Mouse (Mus musculus) forebrain, embryonic 12.5 days (tissue): Measurements from ENCODE around the gene Tmem141. TPM values are rescaled to one million over a fixed set of nuclear protein-coding genes. Genes with fewer than 3 reads are reported as not detected.

Source experiments
- ATAC-seq: fragments of 200-750 bp; cut with Nextera tagmentation; 2 replicates; pipeline ENCODE4 v1.8.0; 2017; ENCODE audit warnings: moderate TSS enrichment; ENCODE audit not compliant: low FRiP score
- H3K27ac ChIP-seq: fragments of 300-500 bp; sonication (generic); 2 replicates; pipeline ENCODE4 v1.5.1; 2016; ENCODE audit warnings: mild to moderate bottlenecking
- H3K27me3 ChIP-seq: fragments of 300-500 bp; sonication (generic); 2 replicates; pipeline ENCODE4 v1.6.1; 2016; ENCODE audit warnings: mild to moderate bottlenecking
- H3K36me3 ChIP-seq: fragments of 300-500 bp; sonication (generic); replicated peaks from 2 replicates; pipeline ENCODE4 v1.6.1; 2016; ENCODE audit warnings: mild to moderate bottlenecking
- H3K4me1 ChIP-seq: fragments of 300-500 bp; sonication (generic); 2 replicates; pipeline ENCODE4 v1.6.1; 2016
- H3K4me2 ChIP-seq: fragments of 300-500 bp; sonication (generic); 2 replicates; pipeline ENCODE4 v1.6.1; 2016; ENCODE audit warnings: mild to moderate bottlenecking, moderate library complexity
- H3K4me3 ChIP-seq: fragments of 300-500 bp; sonication (generic); replicated peaks from 2 replicates; pipeline ENCODE4 v1.5.1; 2016; ENCODE audit warnings: mild to moderate bottlenecking
- H3K9ac ChIP-seq: fragments of 300-500 bp; sonication (generic); 2 replicates; pipeline ENCODE4 v1.6.1; 2016; ENCODE audit warnings: mild to moderate bottlenecking
- H3K9me3 ChIP-seq: fragments of 300-500 bp; sonication (generic); 2 replicates; pipeline ENCODE4 v1.6.1; 2016
- WGBS: fragments of 180-500 bp; shearing (Covaris S2); methylation state at CpG from one replicate; pipeline ENCODE4 v1.1.7; 2016; 5-methylcytosine and 5-hydroxymethylcytosine counted together
- polyA plus RNA-seq: library from polyadenylated mRNA; unstranded; fragments of >200 nt; fragmentation: Nextera tagmentation; extraction: Ambion mirVana; gene quantifications from 2 replicates; pipeline ENCODE4 v1.2.1, GENCODE M21; 2016

The Tmem141 gene
- polyA plus RNA-seq, 1 experiment from 2014 or later, result 13.2 TPM

DNA sequence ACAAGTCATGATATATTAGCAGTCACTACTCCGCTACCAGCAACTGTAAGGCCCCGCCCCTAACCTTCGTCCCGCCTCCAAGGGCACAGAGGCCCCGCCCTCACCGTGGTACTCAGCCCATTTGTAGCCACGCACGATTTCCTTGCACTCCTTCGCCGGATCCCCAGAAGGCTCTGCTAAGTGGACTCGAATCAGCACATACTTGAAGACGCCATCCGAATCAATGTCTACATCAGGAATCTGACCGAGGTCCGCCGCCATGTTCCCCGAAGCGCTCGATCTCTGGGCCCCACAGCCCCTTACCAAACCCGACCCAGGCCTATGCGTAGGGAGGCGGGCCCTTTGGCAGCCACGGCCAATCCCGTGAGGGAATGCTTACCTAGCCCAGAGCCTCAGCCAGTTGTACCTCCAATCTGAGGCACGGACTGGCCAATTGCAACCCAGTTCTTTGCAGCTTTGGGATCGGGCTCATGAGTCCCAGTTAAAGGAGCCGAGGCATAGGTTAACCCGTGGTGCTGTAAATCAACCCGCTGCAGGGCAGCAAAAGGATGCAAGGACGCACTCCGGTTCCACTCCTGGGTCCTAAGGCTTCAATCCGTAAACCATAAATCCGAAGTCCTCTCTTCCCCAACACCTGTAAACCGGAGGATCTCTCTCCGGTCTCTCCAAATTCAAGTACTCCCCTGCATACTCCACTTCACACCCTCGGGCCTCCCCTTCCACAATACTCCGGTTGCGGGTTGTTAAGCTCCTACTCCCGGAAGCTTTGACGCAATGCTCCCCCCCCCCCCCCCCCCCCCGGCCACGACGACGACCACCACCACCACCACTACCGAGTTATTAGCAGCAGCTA is 47.0 kb downstream of the Tmem141 start, which contains the start of the genes Mamdc4 and Phpt1:
Gene Mamdc4, minus strand, starts transcription at position 267 of the 853 bp plus-strand sequence.
Gene Phpt1, minus strand, starts transcription at position 646 of the 853 bp plus-strand sequence.
- peaks cover 43% of the 10 kb centered on the region for H3K27me3 ChIP-seq
- peak within 1 kb of the TSS; percentile 74 for H3K4me2 ChIP-seq
- peak within 1 kb of the TSS; percentile 85 for H3K27ac ChIP-seq
- ATAC-seq, result peak; percentile 98
- H3K36me3 ChIP-seq, result peaks cover 21% of the 10 kb centered on the region
- no peaks in the 10 kb centered on the region for H3K9me3 ChIP-seq
- H3K4me3 ChIP-seq, result peak within 1 kb of the TSS; percentile 61
- WGBS, result under 1% methylated on average over 42 of the region's 45 CpGs
- peak within 1 kb of the TSS; percentile 65 for H3K9ac ChIP-seq
- H3K4me1 ChIP-seq, result peaks cover 53% of the 10 kb centered on the region

DNA sequence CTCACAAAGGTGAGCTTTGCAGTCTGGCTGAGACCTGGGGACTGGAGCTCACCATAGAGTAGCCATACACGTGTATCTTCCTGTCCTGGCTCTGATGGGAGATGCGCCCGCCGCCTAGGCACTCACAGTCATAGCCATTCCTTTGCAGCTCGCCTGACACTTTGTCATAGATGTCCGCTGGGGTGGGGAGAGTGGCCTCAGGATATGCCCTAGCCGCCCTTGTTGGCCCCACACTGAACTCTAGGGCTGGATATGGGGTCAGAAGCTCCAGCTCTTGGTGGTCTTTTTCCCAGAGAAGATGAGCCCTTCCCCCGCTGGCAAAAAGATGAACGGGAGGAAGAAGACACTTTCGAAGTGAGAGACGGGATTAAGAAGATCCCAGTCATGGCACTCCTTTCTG is 47.7 kb downstream of the Tmem141 start:
- peak overlapping the region; percentile 65 for H3K9ac ChIP-seq
- peak overlapping the region; percentile 74 for H3K4me2 ChIP-seq
- H3K9me3 ChIP-seq, result no peaks in the 10 kb centered on the region
- H3K4me3 ChIP-seq, result peak overlapping the region; percentile 61
- peaks cover 27% of the 10 kb centered on the region for H3K36me3 ChIP-seq
- WGBS, result 18% methylated on average over 11 of the region's 11 CpGs
- no peak overlapping the region for H3K27ac ChIP-seq
- H3K4me1 ChIP-seq, result peaks cover 46% of the 10 kb centered on the region
- H3K27me3 ChIP-seq, result peaks cover 37% of the 10 kb centered on the region
- ATAC-seq, result 0 out of 2 replicates have a peak, but pooled peaks have one; percentile 1

DNA sequence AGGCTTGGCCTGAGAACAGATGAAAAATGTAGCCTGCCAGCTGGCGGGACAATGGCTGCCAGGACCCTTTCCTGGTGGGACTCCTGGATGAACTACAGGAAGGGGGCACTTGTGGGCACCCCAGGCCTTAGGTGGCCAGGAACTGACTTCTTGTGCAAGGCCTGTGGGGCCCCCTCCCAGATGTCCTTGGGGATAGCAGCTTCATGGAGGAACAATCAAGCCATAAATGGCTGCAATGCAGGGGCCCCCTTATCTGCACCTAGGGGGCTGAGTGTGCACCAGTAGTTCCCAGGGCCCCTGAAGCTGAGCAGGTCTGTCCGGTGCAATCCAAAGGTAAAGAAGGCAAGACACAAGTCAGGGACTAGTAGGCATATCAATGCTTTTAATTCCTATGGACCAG is 48.7 kb downstream of the Tmem141 start:
- Histone ChIP-seq H3K4me3 (no peak overlapping the region), H3K9ac (no peak overlapping the region), H3K27ac (no peak overlapping the region), H3K4me2 (peak overlapping the region; percentile 74), H3K4me1 (peaks cover 38% of the 10 kb centered on the region), H3K36me3 (peaks cover 38% of the 10 kb centered on the region), H3K27me3 (peaks cover 26% of the 10 kb centered on the region), H3K9me3 (no peaks in the 10 kb centered on the region)
- no peak for ATAC-seq
- 92% methylated on average over 2 of the region's 2 CpGs for WGBS

DNA sequence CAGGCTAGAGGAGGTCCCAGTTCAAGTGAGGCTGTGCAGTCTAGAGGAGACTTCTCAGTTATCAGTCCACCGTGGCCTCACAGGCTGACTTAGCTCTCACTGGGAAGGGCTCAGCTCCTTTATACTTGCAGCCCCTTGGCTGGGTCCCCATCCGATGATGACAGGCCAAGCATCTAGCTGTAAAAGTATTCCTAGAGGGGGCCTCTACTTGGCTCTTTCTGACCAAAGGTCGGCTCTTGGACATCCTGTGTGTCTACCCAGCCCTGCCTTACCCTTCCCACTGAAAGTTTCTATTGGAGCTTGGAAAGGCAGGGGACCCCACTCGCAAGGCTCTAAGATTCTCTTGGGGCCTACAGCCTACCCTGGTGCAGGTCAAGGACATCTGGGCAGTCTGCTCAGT is 50.6 kb downstream of the Tmem141 start:
- peaks cover 8% of the 10 kb centered on the region for H3K27me3 ChIP-seq
- H3K9me3 ChIP-seq, result no peaks in the 10 kb centered on the region
- H3K27ac ChIP-seq, result no peak overlapping the region
- no peak overlapping the region for H3K4me3 ChIP-seq
- no peak for ATAC-seq
- H3K36me3 ChIP-seq, result peaks cover 54% of the 10 kb centered on the region
- no peak overlapping the region for H3K4me2 ChIP-seq
- H3K4me1 ChIP-seq, result peaks cover 26% of the 10 kb centered on the region
- no peak overlapping the region for H3K9ac ChIP-seq
- 85% methylated on average over 4 of the region's 4 CpGs for WGBS

Other genes starting within 250 kb of the Tmem141 start
- 60.8 and 67.8 TPM in 2 replicates for gene Sapcd2, start 249.7 kb downstream of the Tmem141 start, polyA plus RNA-seq
- gene Entpd2, start 226.1 kb downstream of the Tmem141 start, polyA plus RNA-seq, result 0.22 TPM in 1 of 2 replicates, not detected in the other
- 192 and 198 TPM in 2 replicates for gene Npdc1, start 222.7 kb downstream of the Tmem141 start, polyA plus RNA-seq
- 0.14 TPM in 1 of 2 replicates, not detected in the other for gene Fut7, start 198.7 kb downstream of the Tmem141 start, polyA plus RNA-seq
- 10.9 and 12.5 TPM in 2 replicates for gene Abca2, start 193.3 kb downstream of the Tmem141 start, polyA plus RNA-seq
- 1.1 and 2.0 TPM in 2 replicates for gene Clic3, start 165.2 kb downstream of the Tmem141 start, polyA plus RNA-seq
- 34.5 and 39.1 TPM in 2 replicates for gene Paxx, start 160.9 kb downstream of the Tmem141 start, polyA plus RNA-seq
- gene Ptgds, start 152.0 kb downstream of the Tmem141 start, polyA plus RNA-seq, result 0.69 and 1.3 TPM in 2 replicates
- not detected in 2 replicates for gene Lcn12, start 128.1 kb downstream of the Tmem141 start, polyA plus RNA-seq
- 102 and 110 TPM in 2 replicates for gene Fbxw5, start 121.3 kb downstream of the Tmem141 start, polyA plus RNA-seq
- gene C8g, start 120.3 kb downstream of the Tmem141 start, polyA plus RNA-seq, result 4.7 and 5.4 TPM in 2 replicates
- 33.8 and 36.8 TPM in 2 replicates for gene Traf2, start 75.1 kb downstream of the Tmem141 start, polyA plus RNA-seq
- gene Edf1, start 64.2 kb downstream of the Tmem141 start, polyA plus RNA-seq, result 332 and 360 TPM in 2 replicates
- 5.2 and 5.9 TPM in 2 replicates for gene Mamdc4, start 47.2 kb downstream of the Tmem141 start, polyA plus RNA-seq
- gene Phpt1, start 46.8 kb downstream of the Tmem141 start, polyA plus RNA-seq, result 154 and 158 TPM in 2 replicates
- 0.91 and 1.5 TPM in 2 replicates for gene Ajm1, start 40.2 kb downstream of the Tmem141 start, polyA plus RNA-seq
- 76.6 and 76.8 TPM in 2 replicates for gene Rabl6, start 13.5 kb downstream of the Tmem141 start, polyA plus RNA-seq
- gene Ccdc183, start 4.3 kb downstream of the Tmem141 start, polyA plus RNA-seq, result 0.22 and 0.23 TPM in 2 replicates
- gene Fcna, start 6.0 kb upstream of the Tmem141 start, polyA plus RNA-seq, result 0.83 and 0.88 TPM in 2 replicates
- not detected in 2 replicates for gene Lcn8, start 31.1 kb upstream of the Tmem141 start, polyA plus RNA-seq
- gene Lcn5, start 35.9 kb upstream of the Tmem141 start, polyA plus RNA-seq, result not detected in 2 replicates
- not detected in 2 replicates for gene Lcn6, start 54.8 kb upstream of the Tmem141 start, polyA plus RNA-seq
- gene Lcn10, start 60.7 kb upstream of the Tmem141 start, polyA plus RNA-seq, result not detected in 2 replicates
- not detected in 2 replicates for gene Obp2a, start 78.0 kb upstream of the Tmem141 start, polyA plus RNA-seq
- gene Bmyc, start 84.7 kb upstream of the Tmem141 start, polyA plus RNA-seq, result 81.0 and 81.8 TPM in 2 replicates
- gene Obp2b, start 115.0 kb upstream of the Tmem141 start, polyA plus RNA-seq, result not detected in 2 replicates
- not detected in 2 replicates for gene Lcn3, start 143.6 kb upstream of the Tmem141 start, polyA plus RNA-seq
- not detected in 2 replicates for gene Lcn11, start 155.0 kb upstream of the Tmem141 start, polyA plus RNA-seq
- not detected in 2 replicates for gene Gm13539, start 160.3 kb upstream of the Tmem141 start, polyA plus RNA-seq
- gene Glt6d1, start 193.8 kb upstream of the Tmem141 start, polyA plus RNA-seq, result not detected in 2 replicates
- not detected in 2 replicates for gene Lcn9, start 201.1 kb upstream of the Tmem141 start, polyA plus RNA-seq
- gene Sohlh1, start 225.2 kb upstream of the Tmem141 start, polyA plus RNA-seq, result not detected in 2 replicates
- gene Kcnt1, start 241.7 kb upstream of the Tmem141 start, polyA plus RNA-seq, result 1.6 and 2.0 TPM in 2 replicates